Mouse (Mus musculus): ENCODE measurements around the gene Acot6.

Gene Acot6

DNA sequence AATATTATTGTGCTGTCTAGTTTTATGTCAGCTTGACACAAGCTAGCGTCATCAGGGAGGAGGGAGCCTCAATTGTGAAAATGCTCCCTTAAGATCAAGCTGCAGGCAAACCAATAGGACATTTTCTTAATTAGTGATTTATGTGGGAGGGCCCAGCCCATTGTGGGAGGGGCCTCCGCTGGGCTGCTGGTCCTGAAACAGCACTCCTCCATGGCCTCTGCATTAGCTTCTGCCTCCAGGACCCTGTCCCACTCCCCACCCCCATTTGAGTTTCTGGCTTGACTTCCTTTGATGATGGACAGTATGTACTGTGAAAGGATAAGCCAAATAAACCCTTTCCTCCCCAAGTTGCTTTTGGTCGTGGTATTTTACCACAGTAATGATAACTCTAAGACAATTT lies 6.6 kb downstream of the Acot6 start:
- DNase-seq = no peak

DNA sequence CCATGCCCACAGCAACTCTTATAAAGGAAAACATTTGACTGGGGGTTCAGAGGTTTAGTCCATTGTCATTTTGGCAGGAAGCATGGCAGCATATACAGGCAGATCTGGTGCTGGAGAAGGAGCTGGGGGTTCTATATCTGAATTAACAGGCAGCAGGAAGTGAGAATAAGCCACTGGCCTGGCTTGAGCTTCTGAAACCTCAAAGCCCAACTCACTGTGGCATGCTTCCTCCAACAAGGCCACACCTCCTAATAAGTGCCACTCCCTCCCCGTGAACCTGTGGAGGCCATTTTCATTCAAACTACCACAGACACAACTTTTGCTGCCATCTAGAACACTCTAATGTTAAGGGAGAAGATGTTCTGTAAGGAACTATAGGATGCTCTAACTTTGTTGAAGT lies 7.2 kb downstream of the Acot6 start:
- DNase-seq = no peak

DNA sequence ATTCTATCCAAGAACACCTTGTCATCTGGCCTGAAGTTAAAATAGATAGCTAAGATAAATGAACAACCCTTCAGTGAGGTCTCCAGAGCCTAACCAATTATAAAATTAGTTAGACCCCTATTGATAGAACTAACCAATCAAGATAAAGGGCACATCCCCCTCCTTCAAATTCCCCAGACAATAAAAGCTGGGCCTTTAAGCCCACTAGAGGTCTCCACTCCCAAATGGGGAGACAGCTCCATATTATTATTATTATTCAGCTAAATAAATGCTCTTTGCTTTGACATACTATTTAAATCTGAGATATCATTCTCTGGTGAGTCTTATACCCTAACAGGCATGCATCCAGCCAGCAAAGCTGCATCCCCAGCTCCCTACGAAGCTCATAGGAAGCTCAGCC lies 9.5 kb downstream of the Acot6 start:
- DNase-seq = no peak

DNA sequence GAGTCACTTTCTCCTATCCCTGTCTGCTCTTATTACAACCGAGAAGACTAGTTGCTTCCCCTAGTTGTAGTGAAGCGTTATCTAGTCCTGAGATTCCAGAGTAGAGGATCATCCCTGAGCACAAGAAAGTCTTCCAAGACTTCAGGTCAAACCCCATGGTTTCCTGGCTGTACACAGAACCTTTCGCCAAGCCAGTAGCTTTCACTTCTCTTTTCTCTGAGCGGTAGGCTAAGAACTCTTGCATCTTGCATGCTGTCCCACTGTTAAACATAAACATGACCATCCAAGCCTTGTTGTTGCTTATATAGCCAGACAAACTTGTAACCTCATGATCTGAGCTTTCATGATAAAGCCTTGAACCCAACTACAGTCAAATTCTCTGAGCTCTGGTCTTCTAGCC lies 10.4 kb downstream of the Acot6 start:
- DNase-seq = no peak

DNA sequence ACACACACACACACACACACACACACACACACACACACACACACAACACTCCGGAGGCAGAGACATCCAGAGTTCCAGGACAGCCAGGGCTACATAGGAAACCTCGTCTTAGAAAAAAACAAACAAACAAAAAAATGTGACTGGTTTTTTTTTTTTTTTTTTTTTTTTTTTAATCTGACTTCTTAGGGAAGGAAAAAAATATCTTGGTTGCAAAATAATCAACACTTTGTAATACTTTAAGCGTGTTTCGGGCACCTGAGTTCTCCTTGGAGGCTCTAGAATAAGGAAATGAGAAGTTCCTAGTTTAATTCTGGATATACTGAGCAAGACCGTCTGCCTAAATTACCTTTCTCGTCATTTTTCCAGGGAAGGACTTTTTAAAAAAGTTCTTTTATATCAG lies 13.2 kb downstream of the Acot6 start:
- no peak for DNase-seq

DNA sequence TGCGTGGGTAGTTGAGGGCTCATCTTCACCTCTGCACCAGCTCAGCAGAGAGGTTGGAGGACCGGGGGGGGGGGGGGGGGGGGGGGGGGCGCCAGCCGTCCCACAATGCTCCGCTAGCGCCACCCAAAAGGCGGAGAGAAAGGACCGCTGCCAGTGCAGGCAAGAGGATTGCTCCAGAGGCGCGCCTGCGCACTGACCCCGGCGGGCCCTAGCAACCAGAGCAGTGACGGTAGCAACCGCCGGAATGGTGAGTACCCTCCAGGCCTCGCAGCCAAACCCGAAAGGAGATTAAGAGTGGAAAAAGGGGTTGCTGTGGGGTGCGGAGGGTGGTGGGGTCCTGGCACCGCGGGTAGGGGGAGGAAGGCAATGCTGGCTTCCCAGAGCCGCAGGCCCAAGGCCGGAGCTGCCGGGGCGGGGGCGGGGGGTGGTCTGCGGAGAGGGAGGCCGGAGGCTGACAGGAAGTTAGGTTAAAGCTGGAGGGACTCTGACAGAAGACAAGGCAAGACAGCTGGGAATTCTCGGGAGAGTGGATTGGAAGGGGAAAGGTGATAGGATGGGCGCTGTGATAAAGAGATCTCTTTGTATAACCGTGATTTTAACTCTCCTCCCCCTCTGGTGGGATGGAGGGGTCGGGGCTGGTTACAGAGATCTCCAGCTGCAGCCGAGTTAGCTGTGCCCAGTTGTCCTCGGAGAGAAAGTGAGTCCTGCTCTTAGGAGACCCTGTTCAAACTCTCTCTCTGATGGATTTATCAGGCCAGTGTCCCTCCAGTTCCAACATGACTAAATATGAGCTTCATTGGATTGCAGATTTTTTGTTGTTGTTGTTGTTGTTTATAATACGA lies 13.9 kb downstream of the Acot6 start, which contains the start of gene Dnal1:
Gene Dnal1, plus strand, starts transcription at position 214 of the 842 bp plus-strand sequence.
- DNase-seq = peak; percentile 86 to 94

DNA sequence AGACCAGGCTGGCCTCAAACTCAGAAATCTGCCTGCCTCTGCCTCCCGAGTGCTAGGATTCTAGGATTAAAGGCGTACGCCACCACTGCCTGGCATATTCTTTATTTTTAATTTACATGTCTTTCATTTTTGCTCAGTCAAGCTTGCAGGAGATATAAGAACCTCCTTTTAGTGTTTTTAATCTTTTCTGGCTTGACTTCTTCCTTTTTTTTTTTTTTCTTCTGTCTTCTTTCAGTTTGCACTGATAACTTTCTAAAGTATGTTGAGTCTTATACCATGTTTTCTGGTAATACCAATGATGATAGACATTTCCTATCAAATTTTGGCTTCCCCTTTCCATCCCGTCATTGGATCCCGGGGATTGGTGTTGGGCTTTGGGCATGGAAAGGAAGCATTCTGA lies 19.1 kb downstream of the Acot6 start:
- no peak for DNase-seq

DNA sequence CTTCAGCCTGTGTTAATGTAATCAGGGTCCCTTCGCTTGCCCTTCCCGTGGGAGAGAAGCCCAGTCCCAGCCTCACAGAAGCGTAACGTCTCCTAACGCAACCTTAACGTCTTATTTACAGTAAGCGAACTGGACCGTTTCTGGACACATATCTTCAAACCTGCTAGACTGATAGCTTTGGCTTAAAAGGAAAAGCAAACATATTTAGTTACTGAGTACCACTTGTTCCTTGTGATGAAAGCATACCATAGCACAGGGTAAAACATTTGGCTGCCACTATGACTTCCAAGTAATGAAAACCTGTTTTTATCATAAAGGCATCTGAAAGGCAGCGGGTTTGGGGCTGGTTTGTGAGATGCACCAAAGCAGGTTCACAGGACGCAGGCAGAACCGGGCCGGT lies 25.4 kb downstream of the Acot6 start:
- no peak for DNase-seq

DNA sequence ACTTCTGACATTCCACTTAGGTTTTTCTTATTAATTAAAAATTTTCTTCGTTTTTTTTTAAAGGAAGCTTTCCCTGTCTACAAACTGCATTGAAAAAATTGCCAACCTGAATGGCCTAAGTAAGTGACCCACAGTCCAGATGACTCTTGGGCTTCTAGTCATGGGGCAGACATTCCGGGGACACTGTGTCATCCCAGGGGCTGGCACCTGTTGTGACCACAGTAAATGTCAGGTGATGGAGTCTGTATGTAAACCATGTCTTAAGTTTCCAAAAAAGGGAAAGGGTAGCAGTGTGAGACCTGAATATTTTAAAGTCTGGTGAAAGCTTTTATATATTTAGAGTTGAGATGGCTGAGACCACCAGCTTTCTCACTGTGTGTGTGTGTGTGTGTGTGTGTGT lies 26.4 kb downstream of the Acot6 start:
- DNase-seq = no peak

DNA sequence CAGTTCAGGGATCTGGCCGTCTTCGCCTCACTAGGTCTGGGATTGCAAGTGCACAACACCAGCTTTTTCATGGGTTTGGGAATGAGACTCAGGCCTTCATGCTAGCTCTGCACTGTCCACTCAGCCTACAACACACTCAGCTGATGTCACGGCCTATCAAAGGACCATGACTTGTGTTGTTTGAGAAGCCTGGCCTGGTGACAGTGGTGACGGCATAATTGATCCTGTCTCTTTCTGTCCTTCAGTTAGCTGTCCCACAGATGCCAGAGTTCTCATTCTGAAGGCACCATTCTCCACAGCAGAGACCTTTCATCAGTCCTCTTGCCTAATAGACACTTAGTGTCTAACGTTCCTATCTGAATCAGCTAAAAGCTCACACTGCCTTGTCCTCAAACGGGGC lies 28.1 kb downstream of the Acot6 start:
- no peak for DNase-seq

DNA sequence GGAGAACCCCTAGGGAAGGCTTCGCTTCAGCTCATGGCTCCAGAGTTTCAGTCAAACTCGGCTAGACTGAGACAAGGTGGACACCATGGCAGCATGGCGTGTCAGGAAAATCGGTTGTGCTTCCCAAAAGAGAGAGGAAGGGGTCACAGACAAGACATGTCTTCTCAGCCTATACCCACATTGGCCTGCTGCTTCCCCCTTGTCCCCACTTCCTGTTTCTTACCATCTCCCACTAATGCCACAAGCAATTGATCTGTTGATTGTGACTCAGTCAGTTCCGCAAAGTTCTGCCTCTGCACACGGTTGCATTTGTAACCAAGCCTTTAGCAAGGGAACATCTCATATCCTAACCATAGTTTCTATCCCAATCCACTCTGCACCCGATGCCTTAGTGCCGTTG lies 29.5 kb downstream of the Acot6 start:
- no peak for DNase-seq

DNA sequence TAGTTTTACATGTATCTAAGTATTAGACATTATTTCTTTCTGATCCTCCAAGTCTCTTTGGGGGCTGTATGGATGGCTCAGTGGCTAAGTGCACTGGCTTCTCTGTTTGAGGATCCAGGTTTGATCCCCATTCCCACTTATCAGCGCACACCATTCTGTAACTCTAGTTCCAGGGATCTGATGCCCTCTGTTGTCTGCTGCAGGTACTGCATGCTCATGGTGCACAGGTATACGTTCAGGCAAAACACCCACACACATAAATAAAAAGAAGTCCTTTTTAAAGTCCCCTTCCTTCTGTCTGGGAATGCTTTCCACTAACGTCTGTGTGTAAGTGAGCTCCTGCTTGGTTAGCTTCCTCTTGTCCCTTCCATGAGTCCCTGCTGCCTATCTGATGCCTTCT lies 31.8 kb downstream of the Acot6 start:
- DNase-seq = peak; percentile 22 to 51

DNA sequence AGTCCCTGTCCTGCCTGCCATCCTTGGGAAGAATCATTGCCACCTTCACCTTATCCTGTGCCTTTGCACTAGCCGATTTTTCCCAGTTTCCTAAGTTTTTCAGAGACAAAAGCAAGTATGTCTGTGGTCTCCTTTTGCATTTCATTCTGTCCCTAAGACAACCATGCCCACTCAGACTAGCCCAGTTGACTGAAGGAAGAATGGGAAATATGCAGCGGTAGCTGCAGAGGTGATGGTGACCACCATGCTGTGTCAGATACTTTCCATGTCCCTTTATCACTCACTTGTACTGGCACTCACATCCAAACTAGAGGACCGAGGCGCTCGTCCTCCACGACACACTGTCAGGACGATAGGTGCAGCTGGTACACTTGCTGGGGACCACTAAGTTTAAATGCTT lies 36.7 kb downstream of the Acot6 start:
- no peak for DNase-seq

DNA sequence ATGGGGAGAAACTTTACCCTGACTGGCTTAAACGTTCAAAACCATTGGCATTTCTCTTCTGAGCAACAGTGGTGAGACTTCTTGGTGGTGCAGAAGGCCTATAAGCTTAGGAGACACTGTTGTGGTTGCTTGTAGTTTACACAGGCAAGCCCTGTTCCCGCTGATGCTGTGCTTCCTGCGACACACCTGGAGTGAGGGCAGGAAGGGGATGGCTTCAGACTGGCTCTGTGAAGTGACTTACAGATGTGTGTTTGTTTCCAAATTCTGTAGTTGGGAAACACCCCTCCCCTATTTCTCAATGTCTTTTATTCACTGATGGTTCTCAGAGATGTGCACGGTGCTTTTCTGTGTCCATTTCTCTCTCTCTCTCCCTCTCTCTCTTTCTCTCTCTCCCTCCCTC lies 39.7 kb downstream of the Acot6 start:
- no peak for DNase-seq

DNA sequence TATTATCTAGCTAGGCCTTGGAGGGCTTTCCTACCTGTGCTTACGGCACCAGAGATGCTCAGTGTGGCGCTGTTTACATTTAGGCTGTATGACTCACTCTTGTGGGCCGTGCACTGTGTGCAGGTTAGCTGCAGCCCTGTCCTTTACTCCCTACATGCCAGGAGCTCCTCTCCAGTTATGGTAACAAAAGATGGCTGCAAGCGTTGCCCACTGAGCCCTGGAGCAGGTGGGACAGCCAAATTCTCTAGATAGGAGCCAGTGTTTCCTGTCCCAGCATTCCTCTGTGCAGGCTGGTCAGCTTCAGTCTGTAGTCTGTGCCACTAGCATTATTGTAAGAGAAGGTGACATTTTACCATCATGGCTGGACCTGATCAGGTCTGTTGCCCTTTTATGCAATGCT lies 40.8 kb downstream of the Acot6 start:
- no peak for DNase-seq

DNA sequence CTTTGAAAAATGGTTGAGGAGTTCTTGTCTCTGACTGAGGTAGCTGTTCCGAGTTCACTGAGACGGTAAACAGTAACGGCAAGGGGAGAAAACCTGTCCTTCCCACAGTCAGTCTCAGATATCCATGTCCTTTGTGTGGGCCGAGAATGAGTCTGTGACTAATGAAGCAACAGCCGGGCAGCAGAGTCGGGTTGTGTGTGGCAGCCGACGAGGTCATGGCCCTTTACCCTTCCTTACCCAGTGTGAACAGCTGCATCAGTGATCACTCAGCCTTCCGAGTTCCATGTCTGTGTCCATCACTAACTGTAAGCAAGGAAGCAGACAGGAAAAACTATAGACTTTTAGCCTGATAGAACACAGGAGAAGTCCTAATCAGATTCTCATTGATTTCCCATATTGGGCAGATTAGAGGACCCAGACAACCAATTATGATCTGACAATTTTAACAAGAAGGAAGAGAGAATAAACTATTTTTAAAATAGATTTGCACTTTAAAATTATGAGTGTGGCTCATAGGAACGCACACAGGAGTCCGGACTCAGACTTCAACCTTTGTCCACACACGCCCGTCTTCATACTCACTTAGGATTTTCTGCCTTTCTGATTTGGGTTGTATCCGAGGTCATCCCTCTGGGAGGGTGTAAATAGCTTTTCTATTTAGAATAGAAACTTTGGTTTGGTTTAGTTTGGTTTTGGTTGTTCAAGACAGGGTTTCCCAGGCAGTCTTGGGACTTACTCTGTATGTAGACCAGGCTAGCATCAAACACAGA lies 42.0 kb downstream of the Acot6 start:
- DNase-seq = no peak

DNA sequence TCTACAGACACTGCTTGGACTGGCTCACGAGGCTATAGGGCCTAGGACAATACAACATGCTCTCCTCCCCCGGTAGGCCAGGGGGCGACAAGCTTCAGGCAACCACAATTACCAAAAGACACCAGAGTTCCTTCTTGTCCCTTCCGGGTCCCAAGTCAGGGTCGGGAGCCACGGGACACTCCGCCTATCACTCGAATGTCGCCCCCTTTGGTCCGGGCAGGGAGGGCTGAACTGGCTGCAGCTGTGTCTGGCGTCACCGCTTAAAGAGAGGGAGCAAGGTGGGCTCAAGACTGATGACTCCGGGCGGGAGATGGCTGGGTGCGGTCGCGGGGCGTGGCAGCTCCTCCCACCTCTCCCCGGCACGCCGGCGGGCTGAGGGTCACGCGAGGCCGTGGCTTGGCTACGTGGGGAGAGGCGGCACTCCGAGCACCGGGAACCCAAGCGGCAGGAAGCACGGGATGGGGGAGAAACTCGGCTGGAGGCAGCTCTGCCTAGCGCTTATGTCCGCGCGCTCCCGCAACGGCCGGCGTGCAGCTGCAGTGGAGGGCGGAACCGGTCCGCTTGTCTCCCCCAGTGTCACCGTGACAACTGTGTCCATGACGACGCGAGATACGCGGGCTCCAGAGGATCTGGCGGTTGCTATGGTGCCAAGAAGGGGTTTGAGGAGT lies 47.6 kb downstream of the Acot6 start, which contains the start of gene Pnma1:
Gene Pnma1, minus strand, starts transcription at position 536 of the 668 bp plus-strand sequence.
- peak; percentile 60 to 70 for DNase-seq

DNA sequence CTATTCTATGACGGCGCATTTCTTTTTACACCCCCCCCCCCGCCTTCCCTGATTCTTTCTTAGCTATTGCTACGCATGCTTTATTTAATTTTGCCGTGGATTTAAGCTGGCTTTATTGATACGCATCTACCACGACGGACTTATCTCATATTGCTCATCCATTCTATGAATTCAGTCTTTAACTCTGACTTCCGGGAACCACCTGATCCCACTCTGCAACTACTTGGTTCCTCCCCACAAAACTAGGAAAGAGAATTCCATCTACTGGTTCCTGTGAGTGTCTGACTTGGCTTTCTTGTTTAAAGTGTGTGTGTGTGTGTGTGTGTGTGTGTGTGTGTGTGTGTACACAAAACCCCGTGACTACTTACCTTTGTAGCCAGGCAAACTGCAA lies 48.2 kb downstream of the Acot6 start:
- DNase-seq = no peak

DNA sequence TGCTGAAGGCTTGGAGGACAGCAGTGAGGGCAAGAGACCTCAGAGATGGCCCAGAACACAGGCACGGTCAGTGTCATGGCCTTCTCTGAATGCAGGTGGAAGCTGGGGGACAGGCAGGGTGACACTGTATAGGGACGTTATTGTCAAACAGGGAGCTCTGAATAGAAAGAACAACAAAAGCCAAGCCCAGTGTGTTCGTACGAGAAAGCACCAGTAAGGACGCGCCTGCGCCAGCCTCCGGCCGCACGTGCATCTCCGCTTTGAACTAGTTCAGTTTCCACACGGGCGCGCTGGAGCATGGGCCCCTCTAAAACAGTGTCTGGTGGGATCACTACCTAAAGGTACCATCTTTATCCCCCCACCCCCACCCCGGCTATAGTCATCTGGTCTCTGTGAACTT lies 49.5 kb downstream of the Acot6 start:
- no peak for DNase-seq

DNA sequence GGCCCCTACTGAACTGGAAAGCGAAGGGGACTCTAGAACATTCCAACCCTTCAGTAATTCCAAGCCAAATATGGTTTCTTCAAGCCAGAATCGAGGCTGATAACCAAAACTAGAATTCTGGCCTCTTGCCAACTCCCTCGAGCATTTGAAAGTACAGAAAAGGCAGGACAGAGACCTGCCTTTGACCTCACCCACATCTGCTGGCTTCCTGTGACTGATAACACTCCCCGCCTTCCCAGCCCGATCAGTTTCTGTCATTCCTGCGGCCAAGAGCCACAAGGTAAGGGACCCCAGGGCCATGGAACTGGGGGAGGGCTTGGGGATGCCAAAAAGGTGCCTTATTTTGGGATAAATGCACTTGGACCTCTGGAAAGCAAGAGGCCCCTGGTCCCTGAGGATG lies 50.5 kb downstream of the Acot6 start:
- DNase-seq = no peak

DNA sequence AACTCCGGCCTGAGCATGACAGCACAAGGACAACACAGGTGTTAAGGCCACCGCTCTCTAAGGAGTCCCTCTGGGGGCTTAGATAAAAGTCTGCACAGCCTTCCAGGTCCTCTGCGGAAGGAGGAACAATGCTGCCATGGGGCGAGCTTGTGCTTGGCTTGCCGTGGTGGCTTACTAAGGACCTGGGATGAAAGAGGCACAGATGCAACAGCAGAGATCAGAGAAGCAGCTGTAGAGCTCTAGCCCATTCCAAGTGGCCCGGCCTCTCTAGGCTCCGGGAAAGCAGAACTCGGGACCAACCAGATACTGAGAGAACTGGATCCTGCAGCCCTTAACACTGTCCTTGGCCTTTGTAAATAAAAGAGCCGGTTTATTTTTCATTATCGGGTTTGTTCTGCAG lies 51.5 kb downstream of the Acot6 start:
- no peak for DNase-seq

DNA sequence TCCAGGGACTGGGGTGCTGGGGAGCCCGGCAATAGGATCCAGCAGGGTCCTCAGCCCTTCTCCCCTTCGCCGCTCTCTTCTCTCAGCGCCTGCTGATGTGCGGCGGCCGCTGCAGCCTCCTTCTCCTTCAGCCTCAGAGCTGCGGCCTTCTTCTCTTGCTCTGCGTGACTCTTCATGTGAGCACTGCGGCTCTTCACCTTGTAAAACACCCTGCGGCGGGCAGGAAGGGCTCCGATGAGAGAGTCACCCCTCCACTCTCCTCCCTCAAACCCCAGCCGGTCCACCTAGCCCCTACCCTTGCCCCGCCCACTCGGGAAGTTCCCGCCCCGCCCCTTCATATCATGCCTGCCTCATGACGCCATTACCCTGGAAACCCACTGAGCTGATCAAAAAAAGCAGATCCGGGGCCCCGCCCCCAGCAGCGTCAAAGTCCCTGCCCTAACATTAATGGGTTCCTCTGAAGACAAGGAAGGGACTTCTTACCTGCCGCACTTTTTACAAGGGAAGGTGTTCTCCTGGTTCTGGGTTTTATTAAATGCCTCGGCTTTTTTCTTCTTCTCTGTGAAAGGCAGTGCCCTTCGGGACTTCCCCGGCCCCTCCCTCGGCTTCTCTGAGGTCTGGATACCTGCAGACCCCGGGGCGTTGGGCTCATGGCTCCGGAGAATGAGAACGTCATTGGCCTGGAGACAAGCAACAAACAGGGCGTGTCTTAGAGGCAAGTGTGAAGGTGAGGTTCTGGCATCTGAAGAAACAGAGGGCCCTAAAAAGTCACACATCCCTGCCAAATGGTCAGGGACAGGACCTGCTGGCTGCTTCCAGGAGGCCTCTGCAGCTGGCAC lies 52.1 kb downstream of the Acot6 start:
- no peak for DNase-seq

DNA sequence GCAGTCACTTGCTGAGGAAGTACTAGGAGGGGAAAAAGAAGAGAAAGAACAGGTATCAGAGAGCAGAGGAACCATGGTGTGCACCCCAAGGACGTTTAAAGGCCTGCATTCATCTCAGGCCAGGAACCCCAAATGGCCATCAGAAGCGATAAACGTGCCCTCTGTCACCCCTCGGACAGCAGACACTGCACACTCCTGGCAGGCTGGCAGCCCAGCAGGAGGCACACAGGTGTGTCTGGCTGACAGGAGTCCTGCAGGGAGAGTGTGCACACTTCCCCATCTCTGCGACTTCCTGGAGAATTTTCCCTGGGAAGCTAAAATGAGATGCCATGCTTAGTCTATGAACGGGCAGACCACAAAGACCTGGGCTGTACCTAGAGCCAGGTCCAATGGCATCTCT lies 53.0 kb downstream of the Acot6 start:
- DNase-seq = peak in 1 of 2 experiments; percentile 50

All from cerebellum, postnatal 25 days (tissue).